Comparison of ENCODE assay signal across 27 mouse cellular contexts in the genomic region with DNA sequence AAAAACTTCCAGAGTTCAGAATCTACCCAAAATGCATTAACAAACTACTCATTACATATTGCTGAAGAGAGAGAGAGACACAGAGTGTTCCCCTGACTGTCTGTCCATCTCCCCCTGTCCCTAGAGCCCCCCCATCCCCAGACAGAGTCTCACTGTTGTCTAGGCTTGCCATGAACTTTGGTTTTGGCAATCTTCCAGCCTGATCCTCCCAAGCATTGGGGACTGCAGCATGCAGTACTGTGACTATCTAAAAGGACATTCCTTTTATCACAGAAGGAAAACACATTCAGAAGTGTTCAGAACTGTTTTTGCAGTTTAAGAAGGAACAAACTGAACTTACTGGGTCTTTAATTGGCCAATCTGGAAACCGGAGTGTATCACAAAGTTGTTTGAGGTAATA.
DNase-seq lines count a peak whose midpoint lies in the region; ATAC-seq and TF ChIP-seq lines count a peak whose summit lies in the region.
"Had no signal": no experiment of that assay in that cellular context is flagged by ENCODE, and none has a peak within 500 bp of the region (broad histone marks: within the 10 kb centered on the region; RNA-seq: fewer than 3 reads in every experiment).

No protein-coding gene starts in this region.

- peaks cover 63% of the 10 kb centered on the region for H3K36me3 ChIP-seq in forebrain, postnatal 0 days (ENCODE audit: insufficient read depth)
- H3K36me3 ChIP-seq in forebrain, embryonic 15.5 days = peaks cover 58% of the 10 kb centered on the region
- peaks cover 66% of the 10 kb centered on the region for H3K36me3 ChIP-seq in lung, embryonic 14.5 days (ENCODE audit: insufficient read depth)
- H3K36me3 ChIP-seq in MEL (ENCODE audit: control insufficient read depth in 1 of 2, insufficient read depth in 2 of 2, low read length in 2 of 2) = peaks cover 0 to 19% of the 10 kb centered on the region in 2 experiments; a peak in 2 of 4 replicates

- no peak for TF ChIP-seq EP300 in MEL (IDR thresholded peaks at IDR 0.05; ENCODE audit: low read depth in 1 of 2, low read length in 2 of 2)

- H3K27ac ChIP-seq in forebrain, postnatal 0 days (ENCODE audit: low read depth, low read length) = no peak overlapping the region
- H3K27ac ChIP-seq in forebrain, embryonic 15.5 days (replicated peaks) = no peak overlapping the region
- no peak overlapping the region for H3K27ac ChIP-seq in lung, embryonic 14.5 days (ENCODE audit: low read depth)
- H3K27ac ChIP-seq in MEL (ENCODE audit: control insufficient read depth, low read depth, low read length) = no peak overlapping the region
- H3K27ac ChIP-seq: embryonic facial prominence, embryonic 13.5 days; forebrain, embryonic 10.5 days; hindbrain, embryonic 15.5 days; kidney, embryonic 15.5 days; limb, embryonic 13.5 days; neural tube, embryonic 15.5 days had no signal

- no peak for TF ChIP-seq POLR2A in MEL (IDR thresholded peaks at IDR 0.05; ENCODE audit: control insufficient read depth in 1 of 2, insufficient read depth in 1 of 2, low read depth in 1 of 2, low read length in 2 of 2, poor library complexity in 1 of 2)
- no peak for TF ChIP-seq POLR2A in brain, embryonic 14.5 days (IDR thresholded peaks at IDR 0.05; ENCODE audit: borderline replicate concordance, extremely low read depth, insufficient read depth, insufficient read length, poor library complexity, severe bottlenecking)

- 89% methylated on average over 1 of the region's 1 CpGs for WGBS in forebrain, postnatal 0 days
- 96% methylated on average over 1 of the region's 1 CpGs for WGBS in forebrain, embryonic 15.5 days
- WGBS in lung, embryonic 14.5 days = 83% methylated on average over 1 of the region's 1 CpGs

- no peaks in the 10 kb centered on the region for H3K4me1 ChIP-seq in forebrain, postnatal 0 days (ENCODE audit: insufficient read depth)
- no peaks in the 10 kb centered on the region for H3K4me1 ChIP-seq in forebrain, embryonic 15.5 days
- H3K4me1 ChIP-seq in lung, embryonic 14.5 days (ENCODE audit: insufficient read depth) = no peaks in the 10 kb centered on the region
- no peaks in the 10 kb centered on the region for H3K4me1 ChIP-seq in MEL (ENCODE audit: control insufficient read depth in 1 of 2, insufficient read depth in 2 of 2, low read length in 2 of 2)
- H3K4me1 ChIP-seq: embryonic facial prominence, embryonic 13.5 days; forebrain, embryonic 10.5 days; hindbrain, embryonic 15.5 days; kidney, embryonic 15.5 days; neural tube, embryonic 15.5 days had no signal

- H3K27me3 ChIP-seq in forebrain, postnatal 0 days (ENCODE audit: insufficient read depth, low read length) = no peaks in the 10 kb centered on the region
- no peaks in the 10 kb centered on the region for H3K27me3 ChIP-seq in forebrain, embryonic 15.5 days
- H3K27me3 ChIP-seq in lung, embryonic 14.5 days (ENCODE audit: insufficient read depth, low read length) = no peaks in the 10 kb centered on the region
- H3K27me3 ChIP-seq in MEL (ENCODE audit: control insufficient read depth in 1 of 2, insufficient read depth in 2 of 2, low read length in 2 of 2) = no peaks in the 10 kb centered on the region
- H3K27me3 ChIP-seq: embryonic facial prominence, embryonic 13.5 days; hindbrain, embryonic 15.5 days; kidney, embryonic 15.5 days; limb, embryonic 13.5 days; neural tube, embryonic 15.5 days had no signal

- peak; percentile 8 for DNase-seq in forebrain, postnatal 0 days
- DNase-seq in lung, embryonic 14.5 days = peak; percentile 21
- no peak for DNase-seq in lung, postnatal 4 days
- peak; percentile 24 for DNase-seq in MEL (ENCODE audit: low read depth, low spot score)
- DNase-seq in brain, embryonic 14.5 days (ENCODE audit: low read depth) = peak; percentile 18
- DNase-seq in right cerebral cortex, postnatal 36 days (ENCODE audit: low spot score in 2 of 2) = no peak
- DNase-seq in gastrocnemius, adult 18-20 months (ENCODE audit: low spot score) = no peak
- DNase-seq: cerebellum, adult 11 months; cerebellum, adult 9-11 months; gastrocnemius, postnatal 10 days; kidney, adult 18-20 months; kidney, postnatal 25 days; lung, postnatal 36 days; right cerebral cortex, adult 18-20 months; right cerebral cortex, postnatal 4 days; thymus, adult 2 months; thymus, postnatal 36 days had no signal

- H3K4me3 ChIP-seq in forebrain, postnatal 0 days (ENCODE audit: low read depth, low read length) = no peak overlapping the region
- no peak overlapping the region for H3K4me3 ChIP-seq in forebrain, embryonic 15.5 days
- H3K4me3 ChIP-seq in lung, embryonic 14.5 days (ENCODE audit: low read depth, low read length) = no peak overlapping the region
- no peak overlapping the region for H3K4me3 ChIP-seq in MEL (ENCODE audit: control insufficient read depth in 1 of 2, insufficient read depth in 1 of 2, low read depth in 2 of 2, low read length in 2 of 2)
- H3K4me3 ChIP-seq: embryonic facial prominence, embryonic 13.5 days; forebrain, embryonic 10.5 days; hindbrain, embryonic 15.5 days; kidney, embryonic 15.5 days; limb, embryonic 13.5 days; neural tube, embryonic 15.5 days had no signal

- ATAC-seq in forebrain, postnatal 0 days = no peak
- no peak for ATAC-seq in forebrain, embryonic 15.5 days (replicated peaks)
- ATAC-seq in lung, embryonic 14.5 days (ENCODE audit: insufficient read depth) = no peak
- ATAC-seq: forebrain, embryonic 16.5 days had no signal

- H3K79me2 ChIP-seq in MEL (ENCODE audit: control insufficient read depth, insufficient read depth, low read length, poor library complexity) = no peaks in the 10 kb centered on the region

- H3K9ac ChIP-seq in forebrain, postnatal 0 days = no peak overlapping the region
- H3K9ac ChIP-seq in forebrain, embryonic 15.5 days (replicated peaks) = no peak overlapping the region
- H3K9ac ChIP-seq in lung, embryonic 14.5 days = no peak overlapping the region
- H3K9ac ChIP-seq in MEL (ENCODE audit: control insufficient read depth, low read depth, low read length, poor library complexity, severe bottlenecking) = no peak overlapping the region
- H3K9ac ChIP-seq: embryonic facial prominence, embryonic 13.5 days; hindbrain, embryonic 15.5 days; kidney, embryonic 15.5 days; limb, embryonic 13.5 days; neural tube, embryonic 15.5 days had no signal

- H3K9me3 ChIP-seq in forebrain, postnatal 0 days (ENCODE audit: low read length) = no peaks in the 10 kb centered on the region
- H3K9me3 ChIP-seq in forebrain, embryonic 15.5 days = no peaks in the 10 kb centered on the region
- no peaks in the 10 kb centered on the region for H3K9me3 ChIP-seq in lung, embryonic 14.5 days (ENCODE audit: low read depth, low read length)
- H3K9me3 ChIP-seq in MEL (replicated peaks; ENCODE audit: insufficient read depth, low read length) = no peaks in the 10 kb centered on the region
- H3K9me3 ChIP-seq: embryonic facial prominence, embryonic 13.5 days; forebrain, embryonic 10.5 days; hindbrain, embryonic 15.5 days; kidney, embryonic 15.5 days; limb, embryonic 13.5 days; neural tube, embryonic 15.5 days had no signal

- no peak for TF ChIP-seq CTCF in forebrain, postnatal 0 days (IDR thresholded peaks at IDR 0.05; ENCODE audit: low read depth)
- TF ChIP-seq CTCF in lung, embryonic 14.5 days (IDR thresholded peaks at IDR 0.05; ENCODE audit: low read depth) = no peak
- no peak for TF ChIP-seq CTCF in MEL (IDR thresholded peaks at IDR 0.05 in 2 of 3, conservative IDR thresholded peaks at IDR 0.05 in 1 of 3; ENCODE audit: control insufficient read depth in 1 of 3, insufficient read depth in 1 of 3, low read depth in 2 of 3, low read length in 3 of 3, poor library complexity in 1 of 3, severe bottlenecking in 1 of 3)
- TF ChIP-seq CTCF in brain, embryonic 14.5 days (IDR thresholded peaks at IDR 0.05; ENCODE audit: borderline replicate concordance, extremely low read depth, insufficient read depth, insufficient read length) = no peak

- TF ChIP-seq RAD21 in MEL (IDR thresholded peaks at IDR 0.05; ENCODE audit: low read depth, low read length) = no peak

- no peak overlapping the region for H3K4me2 ChIP-seq in forebrain, postnatal 0 days (ENCODE audit: low read depth)
- no peak overlapping the region for H3K4me2 ChIP-seq in forebrain, embryonic 15.5 days (replicated peaks)
- no peak overlapping the region for H3K4me2 ChIP-seq in lung, embryonic 14.5 days
- H3K4me2 ChIP-seq: embryonic facial prominence, embryonic 13.5 days; heart, embryonic 11.5 days; hindbrain, embryonic 15.5 days; kidney, embryonic 15.5 days; limb, embryonic 13.5 days; liver, embryonic 11.5 days; neural tube, embryonic 15.5 days had no signal

TF ChIP-seq in MEL, 35 proteins besides CTCF, POLR2A, EP300 and RAD21:
- TF ChIP-seq SMC3 (IDR thresholded peaks at IDR 0.05; ENCODE audit: low read depth, low read length) = no peak
- TF ChIP-seq NELFE (IDR thresholded peaks at IDR 0.05; ENCODE audit: low read depth, low read length) = no peak
- TF ChIP-seq GATA1 (IDR thresholded peaks at IDR 0.05; ENCODE audit: low read depth, low read length) = no peak
- TF ChIP-seq ETS1 (IDR thresholded peaks at IDR 0.05; ENCODE audit: low read depth, low read length) = no peak
- no peak for TF ChIP-seq POLR2AphosphoS2 (IDR thresholded peaks at IDR 0.05; ENCODE audit: low read length)
- no peak for TF ChIP-seq POLR2AphosphoS5 (IDR thresholded peaks at IDR 0.05; ENCODE audit: borderline replicate concordance, low read depth, low read length)
- no peak for TF ChIP-seq MXI1 (IDR thresholded peaks at IDR 0.05; ENCODE audit: low read depth, low read length)
- TF ChIP-seq UBTF (IDR thresholded peaks at IDR 0.05; ENCODE audit: borderline replicate concordance, insufficient read depth, low read depth, low read length) = no peak
- TF ChIP-seq KAT2A (conservative IDR thresholded peaks at IDR 0.05; ENCODE audit: low read depth, low read length) = no peak
- TF ChIP-seq TCF12 (IDR thresholded peaks at IDR 0.05; ENCODE audit: low read depth, low read length) = no peak
- no peak for TF ChIP-seq USF1 (IDR thresholded peaks at IDR 0.05; ENCODE audit: low read depth, low read length)
- TF ChIP-seq BHLHE40 (IDR thresholded peaks at IDR 0.05; ENCODE audit: borderline replicate concordance, low read depth, low read length) = no peak
- no peak for TF ChIP-seq TBP (IDR thresholded peaks at IDR 0.05; ENCODE audit: low read depth, low read length)
- no peak for TF ChIP-seq MAZ (IDR thresholded peaks at IDR 0.05; ENCODE audit: low read depth, low read length)
- no peak for TF ChIP-seq ELF1 (IDR thresholded peaks at IDR 0.05; ENCODE audit: low read depth, low read length)
- TF ChIP-seq MAFK (IDR thresholded peaks at IDR 0.05; ENCODE audit: borderline replicate concordance, low read depth, low read length) = no peak
- TF ChIP-seq E2F4 (IDR thresholded peaks at IDR 0.05; ENCODE audit: borderline replicate concordance, low read depth, low read length) = no peak
TF ChIP-seq in MEL: peak in this region for 0.

Comparison
In these comparisons a context has a peak if more than half of its experiments do, and no peak if none do; other contexts are left out.
1. DNase-seq: peak in forebrain, postnatal 0 days (single experiment), lung, embryonic 14.5 days (single experiment), MEL (single experiment) and brain, embryonic 14.5 days (single experiment); none in lung, postnatal 4 days (0 of 2), right cerebral cortex, postnatal 36 days (0 of 2) and gastrocnemius, adult 18-20 months (single experiment).